Mouse (Mus musculus) lung, embryonic 14.5 days (tissue): Measurements from ENCODE around the gene Inka2. TPM values are rescaled to one million over a fixed set of nuclear protein-coding genes. Genes with fewer than 3 reads are reported as not detected.

Experiments used
- ATAC-seq: fragments of 200-750 bp; cut with Nextera tagmentation; 2 replicates; pipeline ENCODE4 v1.8.0; 2017; ENCODE audit warnings: mild to moderate bottlenecking, moderate TSS enrichment, moderate library complexity; ENCODE audit not compliant: insufficient read depth
- DNase-seq: peaks from one replicate; pipeline ENCODE4 v3.0.0-alpha.2; 2015
- H3K27ac ChIP-seq: fragments of 300-500 bp; sonication (generic); 2 replicates; pipeline ENCODE4 v1.5.1; 2014; ENCODE audit warnings: low read depth, mild to moderate bottlenecking, moderate library complexity
- H3K27me3 ChIP-seq: fragments of 300-500 bp; sonication (generic); 2 replicates; pipeline ENCODE4 v1.6.1; 2014; ENCODE audit warnings: low read length, control low read depth; ENCODE audit not compliant: insufficient read depth
- H3K36me3 ChIP-seq: fragments of 300-500 bp; sonication (generic); 2 replicates; pipeline ENCODE4 v1.6.1; 2014; ENCODE audit warnings: control low read depth; ENCODE audit not compliant: insufficient read depth
- H3K4me1 ChIP-seq: fragments of 300-500 bp; sonication (generic); 2 replicates; pipeline ENCODE4 v1.6.1; 2014; ENCODE audit warnings: antibody characterized with exemption, control low read depth; ENCODE audit not compliant: insufficient read depth
- H3K4me2 ChIP-seq: fragments of 300-500 bp; sonication (generic); 2 replicates; pipeline ENCODE4 v1.6.1; 2014; ENCODE audit warnings: mild to moderate bottlenecking
- H3K4me3 ChIP-seq: fragments of 300-500 bp; sonication (generic); 2 replicates; pipeline ENCODE4 v1.5.1; 2014; ENCODE audit warnings: low read depth, low read length
- H3K9ac ChIP-seq: fragments of 300-500 bp; sonication (generic); 2 replicates; pipeline ENCODE4 v1.6.1; 2014
- H3K9me3 ChIP-seq: fragments of 300-500 bp; sonication (generic); 2 replicates; pipeline ENCODE4 v1.6.1; 2016; ENCODE audit warnings: low read depth, low read length, control low read depth
- CTCF ChIP-seq: IDR thresholded peaks from 2 replicates; pipeline ENCODE4 v1.5.1; 2016; ENCODE audit warnings: antibody characterized with exemption, low read depth
- WGBS: fragments of 180-500 bp; shearing (Covaris S2); extraction: QIAGEN DNeasy Blood & Tissue Kit; methylation state at CpG from one replicate; pipeline ENCODE4 v1.1.7; 2014; 5-methylcytosine and 5-hydroxymethylcytosine counted together
- polyA plus RNA-seq: library from polyadenylated mRNA; unstranded; fragments of >200 nt; fragmentation: Nextera tagmentation; extraction: Ambion mirVana; gene quantifications from 2 replicates; pipeline ENCODE4 v1.2.1, GENCODE M21; 2014

Inka2 gene
- polyA plus RNA-seq, 1 experiment from 2014 or later, result 1.2 TPM

DNA sequence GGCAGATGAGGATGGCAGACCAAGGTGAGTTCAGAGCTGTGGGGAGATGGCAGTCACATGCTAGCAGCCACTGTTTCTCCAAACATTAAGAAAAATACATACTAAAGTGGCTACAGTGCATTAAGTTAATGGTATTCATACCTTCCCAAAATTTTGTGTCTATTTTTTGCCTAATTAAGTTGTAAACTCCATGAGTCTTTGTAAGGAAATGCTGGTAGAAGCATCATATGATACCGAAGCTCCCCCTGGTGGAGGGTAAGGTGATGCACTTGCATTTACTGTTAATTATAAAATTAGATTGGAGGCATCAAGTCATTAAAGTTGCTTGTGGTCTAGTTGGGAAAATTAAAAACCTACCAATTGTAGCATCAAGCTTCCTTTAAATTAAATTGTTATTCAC is 21.6 kb downstream of the Inka2 start:
- Histone ChIP-seq H3K27ac (no peak overlapping the region), H3K36me3 (peaks cover 17% of the 10 kb centered on the region), H3K27me3 (no peaks in the 10 kb centered on the region), H3K9me3 (no peaks in the 10 kb centered on the region), H3K9ac (no peak overlapping the region), H3K4me1 (no peaks in the 10 kb centered on the region), H3K4me3 (no peak overlapping the region), H3K4me2 (no peak overlapping the region)
- 3% methylated on average over 1 of the region's 1 CpGs for WGBS
- peak; percentile 83 for TF ChIP-seq CTCF
- ATAC-seq (no peak), DNase-seq (peak; percentile 86)

DNA sequence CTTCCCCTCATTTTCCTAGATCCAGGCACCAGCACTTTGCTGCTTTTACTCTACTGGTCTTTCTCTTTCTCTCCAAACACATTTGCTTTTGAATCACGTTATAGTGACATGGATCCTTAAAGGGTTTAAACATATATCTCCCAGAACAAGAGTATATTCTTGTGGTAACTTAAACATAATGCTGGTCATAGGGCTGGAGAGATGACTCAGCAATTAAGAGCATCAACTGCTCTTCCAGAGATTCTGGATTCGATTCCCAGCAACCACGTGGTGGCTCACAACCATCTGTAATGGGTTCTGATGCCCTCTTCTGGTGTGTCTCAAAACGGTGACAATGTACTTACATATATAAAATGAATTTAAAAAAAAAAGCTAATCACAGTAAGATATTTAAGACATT is 28.0 kb downstream of the Inka2 start:
- TF ChIP-seq CTCF, result no peak
- Histone ChIP-seq H3K4me3 (no peak overlapping the region), H3K27me3 (no peaks in the 10 kb centered on the region), H3K27ac (no peak overlapping the region), H3K9me3 (no peaks in the 10 kb centered on the region), H3K9ac (no peak overlapping the region), H3K4me2 (no peak overlapping the region), H3K36me3 (peaks cover 41% of the 10 kb centered on the region), H3K4me1 (no peaks in the 10 kb centered on the region)
- 86% methylated on average over 4 of the region's 4 CpGs for WGBS
- DNase-seq (no peak), ATAC-seq (no peak)

- TF ChIP-seq CTCF, result no peak
- 70% methylated on average over 4 of the region's 4 CpGs for WGBS
- Histone ChIP-seq H3K4me3 (no peak overlapping the region), H3K27ac (no peak overlapping the region), H3K9me3 (no peaks in the 10 kb centered on the region), H3K27me3 (no peaks in the 10 kb centered on the region), H3K4me2 (no peak overlapping the region), H3K9ac (no peak overlapping the region), H3K36me3 (peaks cover 45% of the 10 kb centered on the region), H3K4me1 (no peaks in the 10 kb centered on the region)
- peak; percentile 61 for DNase-seq
- no peak for ATAC-seq
Measured at GRCm38 (mm10) chr3:105733538-105733937, 29.1 kb downstream of the Inka2 start.

GRCm38 (mm10) chr3:105735285-105735684 is 30.9 kb downstream of the Inka2 start:
- Histone ChIP-seq H3K4me3 (no peak overlapping the region), H3K4me2 (no peak overlapping the region), H3K27me3 (no peaks in the 10 kb centered on the region), H3K4me1 (no peaks in the 10 kb centered on the region), H3K36me3 (peaks cover 44% of the 10 kb centered on the region), H3K9me3 (no peaks in the 10 kb centered on the region), H3K9ac (no peak overlapping the region), H3K27ac (no peak overlapping the region)
- no peak for TF ChIP-seq CTCF
- DNase-seq (no peak), ATAC-seq (no peak)

GRCm38 (mm10) chr3:105736148-105736547 is 31.7 kb downstream of the Inka2 start:
- Histone ChIP-seq H3K27ac (no peak overlapping the region), H3K36me3 (peaks cover 36% of the 10 kb centered on the region), H3K4me3 (no peak overlapping the region), H3K4me1 (no peaks in the 10 kb centered on the region), H3K9ac (no peak overlapping the region), H3K27me3 (no peaks in the 10 kb centered on the region), H3K9me3 (no peaks in the 10 kb centered on the region), H3K4me2 (no peak overlapping the region)
- ATAC-seq (no peak), DNase-seq (no peak)
- no peak for TF ChIP-seq CTCF
- WGBS, result 70% methylated on average over 1 of the region's 1 CpGs

GRCm38 (mm10) chr3:105737070-105737469 is 32.7 kb downstream of the Inka2 start:
- Histone ChIP-seq H3K4me3 (no peak overlapping the region), H3K36me3 (peaks cover 30% of the 10 kb centered on the region), H3K4me2 (no peak overlapping the region), H3K27ac (no peak overlapping the region), H3K27me3 (no peaks in the 10 kb centered on the region), H3K9ac (no peak overlapping the region), H3K4me1 (no peaks in the 10 kb centered on the region), H3K9me3 (no peaks in the 10 kb centered on the region)
- ATAC-seq, result no peak
- DNase-seq, result no peak
- WGBS, result 89% methylated on average over 7 of the region's 7 CpGs
- no peak for TF ChIP-seq CTCF

GRCm38 (mm10) chr3:105737666-105738065 is 33.3 kb downstream of the Inka2 start:
- no peak for DNase-seq
- no peak for ATAC-seq
- Histone ChIP-seq H3K27ac (no peak overlapping the region), H3K4me2 (no peak overlapping the region), H3K4me1 (no peaks in the 10 kb centered on the region), H3K36me3 (peaks cover 29% of the 10 kb centered on the region), H3K9me3 (no peaks in the 10 kb centered on the region), H3K4me3 (no peak overlapping the region), H3K9ac (no peak overlapping the region), H3K27me3 (no peaks in the 10 kb centered on the region)
- no peak for TF ChIP-seq CTCF
- 82% methylated on average over 3 of the region's 3 CpGs for WGBS

- no peak overlapping the region for H3K27ac ChIP-seq
- no peak overlapping the region for H3K4me3 ChIP-seq
- no peak for TF ChIP-seq CTCF
- no peaks in the 10 kb centered on the region for H3K9me3 ChIP-seq
- 74% methylated on average over 2 of the region's 2 CpGs for WGBS
- DNase-seq (peak; percentile 12), ATAC-seq (no peak)
- no peaks in the 10 kb centered on the region for H3K4me1 ChIP-seq
- no peaks in the 10 kb centered on the region for H3K27me3 ChIP-seq
- H3K36me3 ChIP-seq, result peaks cover 6% of the 10 kb centered on the region; the same call in 1 of the 2 replicates
- H3K4me2 ChIP-seq, result no peak overlapping the region
- no peak overlapping the region for H3K9ac ChIP-seq
Measured at GRCm38 (mm10) chr3:105746542-105746941, 42.1 kb downstream of the Inka2 start.
